Mouse (Mus musculus): ENCODE measurements around the gene Sh2b3. TPM values are rescaled to one million over a fixed set of nuclear protein-coding genes. Genes with fewer than 3 reads are reported as not detected.

Gene Sh2b3
- polyA plus RNA-seq, 1 experiment from 2014 or later: 22.9 TPM

GRCm38 (mm10) chr5:121838341-121839127 lies 1.1 kb upstream of the Sh2b3 start:
- under 1% methylated on average over 46 of the region's 46 CpGs for WGBS
- Histone ChIP-seq H3K9me3 (ENCODE audit: control insufficient read depth, low read length) (no peaks in the 10 kb centered on the region), H3K27me3 (ENCODE audit: control insufficient read depth, insufficient read depth, low read length) (no peaks in the 10 kb centered on the region), H3K4me3 (ENCODE audit: low read length) (peak overlapping the region; percentile 79), H3K4me2 (replicated peaks; ENCODE audit: low read depth, low read length) (peak overlapping the region; percentile 92), H3K4me1 (ENCODE audit: control insufficient read depth, insufficient read depth, low read length) (peaks cover 44% of the 10 kb centered on the region), H3K27ac (ENCODE audit: low read depth, low read length) (peak overlapping the region; percentile 43; the same call in 1 of the 2 replicates), H3K36me3 (ENCODE audit: control insufficient read depth, insufficient read depth, low read length) (no peaks in the 10 kb centered on the region), H3K9ac (ENCODE audit: low read depth, low read length) (peak overlapping the region; percentile 58)
- no peak for ATAC-seq (ENCODE audit: low FRiP score, low TSS enrichment)

- Histone ChIP-seq H3K9me3 (ENCODE audit: control insufficient read depth, low read length) (no peaks in the 10 kb centered on the region), H3K9ac (ENCODE audit: low read depth, low read length) (peak overlapping the region; percentile 79), H3K36me3 (ENCODE audit: control insufficient read depth, insufficient read depth, low read length) (no peaks in the 10 kb centered on the region), H3K4me2 (replicated peaks; ENCODE audit: low read depth, low read length) (peak overlapping the region; percentile 92), H3K4me1 (ENCODE audit: control insufficient read depth, insufficient read depth, low read length) (peaks cover 45% of the 10 kb centered on the region), H3K27ac (ENCODE audit: low read depth, low read length) (peak overlapping the region; percentile 82), H3K27me3 (ENCODE audit: control insufficient read depth, insufficient read depth, low read length) (no peaks in the 10 kb centered on the region), H3K4me3 (ENCODE audit: low read length) (peak overlapping the region; percentile 79)
- WGBS: under 1% methylated on average over 77 of the region's 77 CpGs
- ATAC-seq (ENCODE audit: low FRiP score, low TSS enrichment): peak; percentile 80
These were observed 592 bp downstream of the Sh2b3 start for GRCm38 (mm10) chr5:121836692-121837415.

GRCm38 (mm10) chr5:121835949-121836691 lies 1.3 kb downstream of the Sh2b3 start:
- Histone ChIP-seq H3K27me3 (ENCODE audit: control insufficient read depth, insufficient read depth, low read length) (no peaks in the 10 kb centered on the region), H3K36me3 (ENCODE audit: control insufficient read depth, insufficient read depth, low read length) (no peaks in the 10 kb centered on the region), H3K9ac (ENCODE audit: low read depth, low read length) (peak overlapping the region; percentile 79), H3K27ac (ENCODE audit: low read depth, low read length) (peak overlapping the region; percentile 82), H3K4me2 (replicated peaks; ENCODE audit: low read depth, low read length) (peak overlapping the region; percentile 92), H3K9me3 (ENCODE audit: control insufficient read depth, low read length) (no peaks in the 10 kb centered on the region), H3K4me1 (ENCODE audit: control insufficient read depth, insufficient read depth, low read length) (peaks cover 45% of the 10 kb centered on the region), H3K4me3 (ENCODE audit: low read length) (peak overlapping the region; percentile 79)
- peak; percentile 3; the same call in 1 of the 2 replicates for ATAC-seq (ENCODE audit: low FRiP score, low TSS enrichment)
- WGBS: under 1% methylated on average over 49 of the region's 51 CpGs

- Histone ChIP-seq H3K4me3 (ENCODE audit: low read length) (peak overlapping the region; percentile 79), H3K9me3 (ENCODE audit: control insufficient read depth, low read length) (no peaks in the 10 kb centered on the region), H3K36me3 (ENCODE audit: control insufficient read depth, insufficient read depth, low read length) (no peaks in the 10 kb centered on the region), H3K9ac (ENCODE audit: low read depth, low read length) (peak overlapping the region; percentile 79; the same call in 1 of the 2 replicates), H3K4me1 (ENCODE audit: control insufficient read depth, insufficient read depth, low read length) (peaks cover 45% of the 10 kb centered on the region), H3K27ac (ENCODE audit: low read depth, low read length) (peak overlapping the region; percentile 43), H3K4me2 (replicated peaks; ENCODE audit: low read depth, low read length) (peak overlapping the region; percentile 92), H3K27me3 (ENCODE audit: control insufficient read depth, insufficient read depth, low read length) (no peaks in the 10 kb centered on the region)
- no peak for ATAC-seq (ENCODE audit: low FRiP score, low TSS enrichment)
- 8% methylated on average over 12 of the region's 12 CpGs for WGBS
These were observed 2.3 kb downstream of the Sh2b3 start for GRCm38 (mm10) chr5:121834991-121835747.

- H3K4me3 ChIP-seq (ENCODE audit: low read length): peak overlapping the region; percentile 79; the same call in 1 of the 2 replicates
- H3K9me3 ChIP-seq (ENCODE audit: control insufficient read depth, low read length): no peaks in the 10 kb centered on the region
- no peak overlapping the region for H3K9ac ChIP-seq (ENCODE audit: low read depth, low read length)
- no peak for ATAC-seq (ENCODE audit: low FRiP score, low TSS enrichment)
- 0 out of 2 replicates have a peak overlapping the region, but pooled peaks have one; percentile 4 for H3K27ac ChIP-seq (ENCODE audit: low read depth, low read length)
- H3K4me1 ChIP-seq (ENCODE audit: control insufficient read depth, insufficient read depth, low read length): peaks cover 45% of the 10 kb centered on the region
- 57% methylated on average over 7 of the region's 7 CpGs for WGBS
- H3K4me2 ChIP-seq (replicated peaks; ENCODE audit: low read depth, low read length): peak overlapping the region; percentile 92
- no peaks in the 10 kb centered on the region for H3K36me3 ChIP-seq (ENCODE audit: control insufficient read depth, insufficient read depth, low read length)
- no peaks in the 10 kb centered on the region for H3K27me3 ChIP-seq (ENCODE audit: control insufficient read depth, insufficient read depth, low read length)
These were observed 3.2 kb downstream of the Sh2b3 start for GRCm38 (mm10) chr5:121834241-121834606.

- peak overlapping the region; percentile 73; the same call in 1 of the 2 replicates for H3K27ac ChIP-seq (ENCODE audit: low read depth, low read length)
- H3K4me2 ChIP-seq (replicated peaks; ENCODE audit: low read depth, low read length): peak overlapping the region; percentile 92
- WGBS: 19% methylated on average over 10 of the region's 10 CpGs
- ATAC-seq (ENCODE audit: low FRiP score, low TSS enrichment): peak; percentile 14
- H3K36me3 ChIP-seq (ENCODE audit: control insufficient read depth, insufficient read depth, low read length): no peaks in the 10 kb centered on the region
- peak overlapping the region; percentile 79 for H3K4me3 ChIP-seq (ENCODE audit: low read length)
- H3K27me3 ChIP-seq (ENCODE audit: control insufficient read depth, insufficient read depth, low read length): no peaks in the 10 kb centered on the region
- H3K4me1 ChIP-seq (ENCODE audit: control insufficient read depth, insufficient read depth, low read length): peaks cover 49% of the 10 kb centered on the region
- peak overlapping the region; percentile 37; the same call in 1 of the 2 replicates for H3K9ac ChIP-seq (ENCODE audit: low read depth, low read length)
- H3K9me3 ChIP-seq (ENCODE audit: control insufficient read depth, low read length): no peaks in the 10 kb centered on the region
These were observed 3.7 kb downstream of the Sh2b3 start for GRCm38 (mm10) chr5:121833572-121834240.

GRCm38 (mm10) chr5:121833159-121833558 lies 4.3 kb downstream of the Sh2b3 start:
- no peaks in the 10 kb centered on the region for H3K27me3 ChIP-seq (ENCODE audit: control insufficient read depth, insufficient read depth, low read length)
- peaks cover 48% of the 10 kb centered on the region for H3K4me1 ChIP-seq (ENCODE audit: control insufficient read depth, insufficient read depth, low read length)
- peak overlapping the region; percentile 9; the same call in 1 of the 2 replicates for H3K4me3 ChIP-seq (ENCODE audit: low read length)
- ATAC-seq (ENCODE audit: low FRiP score, low TSS enrichment): no peak
- peaks cover 3% of the 10 kb centered on the region; the same call in 1 of the 2 replicates for H3K36me3 ChIP-seq (ENCODE audit: control insufficient read depth, insufficient read depth, low read length)
- WGBS: 73% methylated on average over 2 of the region's 2 CpGs
- H3K9me3 ChIP-seq (ENCODE audit: control insufficient read depth, low read length): no peaks in the 10 kb centered on the region
- peak overlapping the region; percentile 37; the same call in 1 of the 2 replicates for H3K9ac ChIP-seq (ENCODE audit: low read depth, low read length)
- H3K27ac ChIP-seq (ENCODE audit: low read depth, low read length): peak overlapping the region; percentile 73; the same call in 1 of the 2 replicates
- peak overlapping the region; percentile 92 for H3K4me2 ChIP-seq (replicated peaks; ENCODE audit: low read depth, low read length)

Measured in kidney, embryonic 14.5 days (tissue).